Mouse (Mus musculus) urinary bladder, postnatal 0 days (tissue): Measurements from ENCODE around the gene Irf5. TPM values are rescaled to one million over a fixed set of nuclear protein-coding genes. Genes with fewer than 3 reads are reported as not detected.

Experiments used
- polyA plus RNA-seq: library from polyadenylated mRNA; unstranded; fragments of >200 nt; fragmentation: Nextera tagmentation; extraction: Ambion mirVana; gene quantifications from 2 replicates; pipeline ENCODE4 v1.2.1, GENCODE M21; 2015

Irf5 gene
- 5.6 and 14.5 TPM in 2 replicates for polyA plus RNA-seq

DNA sequence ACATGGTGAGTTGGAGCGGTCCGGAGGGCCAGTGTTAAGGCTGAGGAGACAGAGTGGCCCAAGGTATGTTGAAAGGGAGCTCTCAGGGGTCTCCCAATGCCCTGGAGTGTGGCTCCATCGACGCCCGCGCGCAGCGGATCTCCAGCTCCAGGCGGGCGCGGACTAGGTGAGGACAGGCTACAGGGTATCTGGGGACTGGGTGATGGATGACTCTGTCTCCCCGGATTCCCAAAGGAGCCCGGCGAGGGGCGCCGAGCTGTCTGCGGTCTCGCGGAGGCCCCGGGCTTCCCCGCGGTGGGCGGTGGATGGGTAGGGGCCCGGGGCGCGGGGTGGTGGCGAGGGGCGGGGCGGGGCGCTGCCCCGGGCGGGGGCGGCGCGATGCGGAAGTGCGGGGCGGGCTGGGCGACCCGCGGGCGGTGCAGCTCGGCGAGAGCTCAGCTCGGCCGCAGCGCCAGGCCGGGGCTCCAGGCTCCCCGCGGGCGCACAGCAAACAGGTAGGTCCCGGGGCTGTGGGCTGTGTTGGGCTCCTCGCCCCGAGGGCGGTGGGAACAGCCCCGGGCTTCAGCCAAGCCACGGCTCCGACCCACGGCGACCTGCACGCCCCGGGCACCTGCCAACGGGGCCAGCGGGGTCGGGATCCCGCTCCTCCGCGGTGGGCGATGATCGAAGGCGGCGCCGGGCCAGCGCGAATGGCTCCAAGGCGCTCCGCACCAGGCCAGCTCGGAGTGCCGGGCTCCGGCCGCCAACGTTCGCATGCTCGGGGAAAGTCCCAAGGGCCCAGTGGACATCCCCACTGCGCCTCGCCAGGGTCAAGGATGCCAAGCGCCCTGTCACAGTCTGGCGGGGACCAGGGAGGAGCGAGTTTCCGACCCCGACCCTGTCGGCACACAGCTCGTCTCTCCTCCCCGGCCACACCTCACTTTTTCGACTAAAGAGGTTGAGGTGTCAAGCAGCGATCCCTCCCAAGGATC lies at the start of gene Irf5:
Irf5 (plus strand) TSS at position 345 of the 971 bp plus-strand sequence.

DNA sequence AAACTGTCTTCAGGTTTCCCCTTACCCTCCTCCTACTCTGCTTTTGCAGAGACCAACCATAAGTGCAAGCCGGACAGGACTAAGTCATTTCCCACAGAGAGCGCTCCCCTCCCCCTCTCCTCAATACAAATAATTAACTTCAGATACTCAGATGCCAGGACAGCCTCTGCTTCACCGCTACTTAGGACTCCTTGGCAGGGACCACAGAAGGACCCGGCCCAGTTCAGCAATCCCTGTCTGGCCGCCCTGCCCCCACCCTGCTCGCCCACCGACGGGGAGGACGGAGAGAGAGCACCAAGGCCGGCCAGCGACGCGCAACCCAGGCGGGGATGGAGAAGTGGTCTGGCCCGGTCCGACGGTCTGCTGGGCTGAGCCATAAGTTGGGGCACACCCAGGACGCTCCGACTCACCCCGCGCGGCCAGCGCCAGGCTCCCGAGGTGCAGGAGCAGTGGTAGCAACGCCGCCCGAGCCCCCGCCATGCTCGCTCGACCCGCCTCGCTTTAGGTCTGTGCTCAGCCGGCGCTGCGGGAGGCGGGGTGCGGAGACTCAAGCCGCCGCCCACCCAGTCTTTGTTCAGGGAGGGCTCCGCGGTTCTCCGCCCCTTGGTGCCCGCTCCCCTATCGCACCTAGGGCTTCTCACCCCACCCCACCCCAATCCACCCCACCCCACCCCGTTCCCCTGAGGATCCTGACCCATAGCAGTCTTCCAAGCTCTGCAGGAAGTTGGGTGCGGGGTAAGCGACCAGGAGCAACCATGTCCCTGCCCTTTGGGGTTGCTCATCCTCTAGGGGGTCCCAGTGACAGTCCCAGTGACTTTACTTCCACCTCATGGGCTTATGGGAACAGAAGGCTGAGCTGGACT lies 18.7 kb upstream of the Irf5 start, which contains the start of gene Kcp:
Kcp (minus strand) TSS at position 506 of the 863 bp plus-strand sequence.

Other genes with a start within 250 kb of the Irf5 start
- gene Fam71f2, start 247.0 kb upstream of the Irf5 start, polyA plus RNA-seq, result 0.19 TPM in 1 of 2 replicates, not detected in the other
- not detected in 2 replicates for gene Fam71f1, start 207.5 kb upstream of the Irf5 start, polyA plus RNA-seq
- 419 and 516 TPM in 2 replicates for gene Calu, start 178.6 kb upstream of the Irf5 start, polyA plus RNA-seq
- gene Opn1sw, start 138.2 kb upstream of the Irf5 start, polyA plus RNA-seq, result 3.7 and 5.1 TPM in 2 replicates
- 19.2 and 22.0 TPM in 2 replicates for gene Ccdc136, start 130.3 kb upstream of the Irf5 start, polyA plus RNA-seq
- 40.6 and 43.1 TPM in 2 replicates for gene Flnc, start 93.4 kb upstream of the Irf5 start, polyA plus RNA-seq
- 181 and 228 TPM in 2 replicates for gene Atp6v1f, start 58.9 kb upstream of the Irf5 start, polyA plus RNA-seq
- gene Atp6v1fnb, start 55.2 kb upstream of the Irf5 start, polyA plus RNA-seq, result not detected in 2 replicates
- 7.8 and 8.2 TPM in 2 replicates for gene Kcp, start 18.7 kb upstream of the Irf5 start, polyA plus RNA-seq
- gene Tnpo3, start 83.3 kb downstream of the Irf5 start, polyA plus RNA-seq, result 41.6 and 45.6 TPM in 2 replicates
- 2.2 and 2.7 TPM in 2 replicates for gene Tspan33, start 167.6 kb downstream of the Irf5 start, polyA plus RNA-seq
- 17.7 and 19.3 TPM in 2 replicates for gene Smo, start 208.9 kb downstream of the Irf5 start, polyA plus RNA-seq
- 20.2 and 21.2 TPM in 2 replicates for gene Ahcyl2, start 241.4 kb downstream of the Irf5 start, polyA plus RNA-seq